Mouse (Mus musculus) MEL (cell line): ENCODE measurements at regions not wholly inside any gene's neighbourhood (a gene's known extent, or its start where the extent isn't known, plus 50 kb on each side); places are given as distances from the start of the nearest gene placed in this dataset.

Source experiments
- CTCF ChIP-seq, 3 experiments: IDR thresholded peaks in 2 of 3; conservative IDR thresholded peaks in 1 of 3; 2 replicates each; pipeline ENCODE4 v1.5.1; 2011 to 2012; ENCODE audit warnings: low read length in 3 of 3, low read depth in 2 of 3, mild to moderate bottlenecking in 2 of 3, improper control_type of control experiment in 1 of 3, inconsistent platforms in 1 of 3, mixed read lengths in 1 of 3, moderate library complexity in 1 of 3; ENCODE audit not compliant: control insufficient read depth in 1 of 3, insufficient read depth in 1 of 3, poor library complexity in 1 of 3, severe bottlenecking in 1 of 3
- E2F4 ChIP-seq: IDR thresholded peaks from 2 replicates; pipeline ENCODE4 v1.6.1; 2011; ENCODE audit warnings: low read depth, low read length, improper control_type of control experiment, borderline replicate concordance
- MEF2A ChIP-seq: IDR thresholded peaks from 2 replicates; pipeline ENCODE4 v1.6.1; 2014; ENCODE audit warnings: low read depth, mild to moderate bottlenecking, inconsistent platforms, low read length, improper control_type of control experiment; ENCODE audit not compliant: poor library complexity, insufficient replicate concordance, severe bottlenecking; ENCODE audit errors: extremely low read depth
- POLR2A ChIP-seq, 2 experiments: IDR thresholded peaks; 2 replicates each; pipeline ENCODE4 v1.6.1; 2011 to 2012; ENCODE audit warnings: low read length in 2 of 2, mild to moderate bottlenecking in 2 of 2, control low read depth in 1 of 2, improper control_type of control experiment in 1 of 2, low read depth in 1 of 2, moderate library complexity in 1 of 2; ENCODE audit not compliant: control insufficient read depth in 1 of 2, insufficient read depth in 1 of 2, poor library complexity in 1 of 2

DNA sequence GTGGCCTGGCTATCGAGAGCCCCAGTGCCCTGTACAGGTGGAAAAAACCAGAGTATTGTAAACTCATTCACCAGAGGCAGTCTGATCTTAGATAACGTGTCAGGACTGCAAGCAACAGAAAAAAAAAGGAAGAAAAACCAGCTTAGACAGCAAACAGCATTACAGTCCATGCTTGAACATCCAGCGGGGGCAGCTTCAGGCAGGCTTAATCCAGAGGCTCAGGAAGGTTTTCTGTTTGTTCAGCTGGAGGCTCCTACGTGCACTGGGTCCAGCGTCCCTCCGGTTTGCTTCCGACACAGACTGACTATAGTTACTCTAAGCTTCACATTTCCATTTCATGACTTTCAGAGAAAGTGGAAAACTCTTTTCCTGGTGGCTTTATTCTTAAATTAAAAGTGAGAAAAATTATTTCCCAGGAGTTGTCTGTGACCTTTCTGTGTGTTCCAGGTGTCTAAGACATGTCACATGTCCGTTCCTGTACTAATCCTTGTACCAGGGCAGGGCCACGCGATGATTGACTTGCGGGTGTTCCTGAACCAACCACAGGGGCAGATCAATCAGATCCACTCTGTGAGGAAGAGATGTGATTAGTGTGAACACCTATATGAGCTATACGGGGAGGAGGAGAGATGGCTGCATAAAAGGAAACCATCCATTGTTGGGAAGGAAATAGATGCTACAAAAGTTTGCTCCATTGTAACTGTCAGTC lies 144.4 kb upstream of the Fam241a start:
- TF ChIP-seq CTCF (IDR thresholded peaks at IDR 0.05 in 2 of 3, conservative IDR thresholded peaks at IDR 0.05 in 1 of 3; ENCODE audit: control insufficient read depth in 1 of 3, insufficient read depth in 1 of 3, low read depth in 2 of 3, low read length in 3 of 3, poor library complexity in 1 of 3, severe bottlenecking in 1 of 3), result no peak
- TF ChIP-seq MEF2A, result no peak
- no peak for TF ChIP-seq E2F4
- no peak for TF ChIP-seq POLR2A (IDR thresholded peaks at IDR 0.05; ENCODE audit: control insufficient read depth in 1 of 2, insufficient read depth in 1 of 2, low read depth in 1 of 2, low read length in 2 of 2, poor library complexity in 1 of 2)
